Mouse (Mus musculus) CH12.LX (cell line): ENCODE results near the gene Rapgef2.

Experiments
- CTCF ChIP-seq, 2 experiments: IDR thresholded peaks in 1 of 2; conservative IDR thresholded peaks in 1 of 2; 2 replicates each; pipeline ENCODE4 v1.5.1; 2011 to 2012; ENCODE audit warnings: low read depth in 2 of 2, low read length in 2 of 2, improper control_type of control experiment in 1 of 2, inconsistent platforms in 1 of 2, mild to moderate bottlenecking in 1 of 2, moderate library complexity in 1 of 2
- ELF1 ChIP-seq: IDR thresholded peaks from 2 replicates; pipeline ENCODE4 v1.6.1; 2014; ENCODE audit warnings: low read depth, mild to moderate bottlenecking, inconsistent platforms, low read length, improper control_type of control experiment
- EP300 ChIP-seq: IDR thresholded peaks from 2 replicates; pipeline ENCODE4 v1.6.1; 2011; ENCODE audit warnings: low read length, improper control_type of control experiment
- HCFC1 ChIP-seq: IDR thresholded peaks from 2 replicates; pipeline ENCODE4 v1.6.1; 2012; ENCODE audit warnings: low read depth, mild to moderate bottlenecking, inconsistent platforms, low read length, improper control_type of control experiment
- JUND ChIP-seq: conservative IDR thresholded peaks from 2 replicates; pipeline ENCODE4 v1.6.1; 2011; ENCODE audit warnings: low read depth, low read length, improper control_type of control experiment
- MAX ChIP-seq: IDR thresholded peaks from 2 replicates; pipeline ENCODE4 v1.6.1; 2011; ENCODE audit warnings: low read length, improper control_type of control experiment
- MXI1 ChIP-seq: IDR thresholded peaks from 2 replicates; pipeline ENCODE4 v1.6.1; 2011; ENCODE audit warnings: mild to moderate bottlenecking, low read depth, low read length, improper control_type of control experiment
- NRF1 ChIP-seq: IDR thresholded peaks from 2 replicates; pipeline ENCODE4 v1.6.1; 2014; ENCODE audit warnings: low read depth, mild to moderate bottlenecking, inconsistent platforms, low read length, improper control_type of control experiment, moderate library complexity
- POLR2A ChIP-seq: IDR thresholded peaks from 2 replicates; pipeline ENCODE4 v1.6.1; 2011; ENCODE audit warnings: low read depth, mild to moderate bottlenecking, improper control_type of control experiment, low read length
- RAD21 ChIP-seq: IDR thresholded peaks from 2 replicates; pipeline ENCODE4 v1.6.1; 2011; ENCODE audit warnings: low read depth, mild to moderate bottlenecking, low read length, improper control_type of control experiment, moderate library complexity
- TCF12 ChIP-seq: IDR thresholded peaks from 2 replicates; pipeline ENCODE4 v1.6.1; 2014; ENCODE audit warnings: low read depth, mild to moderate bottlenecking, inconsistent platforms, low read length, improper control_type of control experiment
- USF1 ChIP-seq: IDR thresholded peaks from 2 replicates; pipeline ENCODE4 v1.6.1; 2014; ENCODE audit warnings: low read depth, mild to moderate bottlenecking, inconsistent platforms, low read length, improper control_type of control experiment
- ZC3H11A ChIP-seq: IDR thresholded peaks from 2 replicates; pipeline ENCODE4 v1.6.1; 2012; ENCODE audit warnings: low read depth, mild to moderate bottlenecking, inconsistent platforms, low read length, improper control_type of control experiment

DNA sequence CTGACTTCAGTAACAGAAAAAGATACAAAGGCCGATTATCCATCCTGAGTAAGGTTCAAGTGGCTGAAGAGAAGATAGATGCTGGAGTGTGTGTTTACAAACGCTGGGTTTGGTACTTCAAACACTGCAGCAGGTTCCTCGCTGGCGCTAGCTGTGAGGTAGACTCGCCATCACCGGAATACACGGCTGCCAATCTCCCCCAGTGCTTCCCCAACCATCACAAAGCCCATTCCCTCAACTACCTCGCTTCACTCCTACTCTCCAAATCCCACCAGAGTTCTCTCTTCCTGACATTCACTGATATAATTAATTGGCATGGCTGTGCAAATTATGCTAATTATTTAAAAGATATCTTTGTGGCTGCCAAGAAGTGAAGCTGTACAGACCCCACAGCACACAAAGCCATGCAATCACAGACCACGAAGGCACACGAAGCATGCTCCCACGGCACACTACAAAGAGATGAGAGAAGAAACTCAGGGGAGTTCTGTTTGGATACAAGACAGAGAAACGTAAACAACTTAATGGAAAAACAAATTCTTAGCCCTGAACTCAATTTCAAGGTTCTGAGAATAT lies 15.2 kb downstream of the Rapgef2 start:
- TF ChIP-seq NRF1 (no peak), MAX (no peak), HCFC1 (no peak), RAD21 (no peak), ELF1 (no peak), POLR2A (no peak), USF1 (no peak), CTCF (conservative IDR thresholded peaks at IDR 0.05 in 1 of 2, IDR thresholded peaks at IDR 0.05 in 1 of 2; ENCODE audit: low read depth in 2 of 2, low read length in 2 of 2) (no peak), TCF12 (no peak), ZC3H11A (no peak), EP300 (no peak), JUND (no peak), MXI1 (no peak)
